Mouse (Mus musculus): ENCODE results near the gene Mapk8ip3.
"Not testable (repeated sequence)": the region's sequence is repeated elsewhere in the genome, so short reads cannot be mapped to it uniquely, and the experiment has no call there.

Gene Mapk8ip3

DNA sequence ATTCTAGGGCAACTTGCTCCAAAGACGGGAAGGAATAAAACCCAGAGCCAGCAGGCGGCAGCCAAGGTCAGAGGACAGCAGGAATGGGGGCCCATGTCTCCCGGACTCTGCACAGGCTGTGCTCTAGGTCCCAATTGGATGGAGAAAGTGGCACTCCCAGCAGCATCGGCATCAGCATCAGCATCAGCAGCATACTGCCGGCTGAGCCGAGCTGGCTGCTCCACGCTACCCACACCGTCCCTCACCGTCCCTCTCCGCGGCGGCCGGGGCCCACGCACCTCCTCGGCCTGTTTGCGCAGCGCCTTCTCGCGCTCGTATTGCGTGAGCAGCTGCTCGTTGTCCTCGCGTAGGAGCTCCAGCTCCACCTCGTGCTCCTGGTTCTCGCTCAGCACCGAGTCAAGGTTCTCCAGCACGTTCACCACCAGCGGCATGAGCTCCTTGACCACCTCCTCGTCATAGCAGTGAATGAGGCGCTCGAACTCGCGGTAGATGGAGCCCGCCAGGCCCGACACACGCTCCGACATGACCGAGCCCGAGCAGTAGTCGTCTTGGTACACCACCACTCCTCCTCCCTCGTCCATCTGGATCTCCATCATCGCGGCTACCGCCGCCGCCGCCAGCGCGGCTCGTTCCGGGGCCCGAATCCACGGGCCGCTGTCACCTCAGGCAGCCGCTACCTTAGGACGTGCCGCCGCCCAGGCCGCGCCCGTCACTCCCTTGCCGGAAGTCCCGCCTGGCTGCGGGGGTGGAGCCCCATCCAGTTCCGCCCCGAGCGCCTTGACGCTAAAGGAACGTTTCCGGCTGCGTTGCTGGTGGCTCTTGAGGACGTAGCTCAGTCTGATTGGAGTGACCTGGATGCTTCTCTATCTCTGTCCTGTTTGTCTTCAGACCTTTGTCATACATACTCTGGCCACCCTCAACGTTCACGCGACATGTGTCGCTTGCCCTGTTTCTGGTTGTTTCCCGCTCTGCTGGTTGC is at the start of gene Mapk8ip3:
Gene Mapk8ip3, minus strand, starts transcription at position 719 of the 979 bp plus-strand sequence.
- DNase-seq (ENCODE audit: low read depth, low spot score), result peak; percentile 87

DNA sequence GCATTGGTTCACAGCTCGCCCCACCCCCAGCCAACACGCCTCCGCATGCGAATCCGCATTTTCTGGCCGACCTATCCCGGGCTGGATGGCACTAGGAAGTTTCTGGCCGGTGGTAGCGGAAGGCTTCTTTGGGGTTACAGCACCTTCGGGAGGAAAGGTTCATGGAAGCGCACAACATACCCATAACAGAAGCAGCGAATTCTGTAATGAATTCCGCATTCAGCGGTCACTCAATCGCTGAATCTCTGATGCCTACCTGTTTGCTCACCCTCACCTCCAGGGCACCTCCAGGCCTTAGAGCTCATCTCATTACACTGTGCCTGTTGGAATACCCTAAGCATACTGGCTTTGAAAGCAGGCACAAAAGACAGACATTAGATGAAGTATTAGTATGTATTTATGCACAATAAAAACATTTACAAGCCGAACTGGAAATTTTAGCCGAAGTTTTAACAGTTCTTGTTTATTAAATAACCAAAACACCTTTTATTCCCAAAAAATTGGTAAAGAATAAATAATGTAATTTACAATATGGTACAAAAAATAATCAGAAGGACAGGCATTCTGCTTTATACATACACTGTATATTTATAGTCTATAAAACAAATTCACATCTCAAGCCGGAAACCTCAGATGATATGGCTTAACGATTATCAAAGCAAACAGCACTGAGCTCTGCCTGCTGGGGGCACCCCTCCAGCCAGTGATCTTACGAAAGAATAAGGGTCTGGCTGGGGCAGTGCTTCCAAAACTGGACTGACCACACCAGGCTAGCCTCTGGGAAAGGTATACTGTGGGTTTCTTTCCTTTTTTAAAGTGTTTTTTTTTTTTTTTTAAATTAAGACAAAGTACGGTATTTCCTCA is 24.3 kb upstream of the Mapk8ip3 start:
- no peak for DNase-seq (ENCODE audit: low read depth, low spot score)

DNA sequence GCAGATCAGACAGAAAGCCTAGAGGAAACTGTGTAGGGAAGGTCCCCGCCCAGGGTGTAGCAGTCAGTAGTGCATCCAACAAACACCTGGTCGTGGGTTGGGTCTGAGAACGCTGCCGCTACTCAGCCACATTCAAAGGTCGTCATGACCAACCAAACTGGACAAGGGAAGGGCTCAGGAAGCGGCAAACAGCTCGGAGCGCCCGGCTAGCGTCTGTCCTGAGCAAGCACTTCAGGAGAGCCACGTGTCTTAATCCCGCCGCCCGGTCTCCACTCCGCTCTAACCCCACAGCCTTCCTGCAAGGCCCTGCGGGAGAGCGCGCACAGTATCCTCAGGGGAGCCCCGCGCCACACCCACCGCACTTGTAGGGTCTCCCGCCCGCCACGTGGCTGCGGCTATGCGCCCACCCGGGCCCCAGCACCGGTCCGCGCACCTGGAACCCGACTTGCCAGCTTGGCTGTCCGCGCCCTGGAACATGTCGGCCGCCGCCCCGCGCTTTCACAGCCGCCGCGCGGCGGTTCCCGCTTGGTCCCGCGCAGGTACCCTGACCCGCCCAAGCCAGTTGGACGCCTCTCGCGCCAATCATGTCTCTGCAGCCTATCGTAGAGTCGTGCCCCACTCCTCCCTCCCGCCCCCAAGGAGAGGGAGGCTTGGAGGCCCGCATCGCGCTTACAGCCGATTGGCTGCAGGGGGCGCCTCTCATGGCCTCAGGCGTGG is 23.5 kb upstream of the Mapk8ip3 start, which contains the start of gene Jpt2:
Gene Jpt2, minus strand, starts transcription at position 555 of the 717 bp plus-strand sequence.
- DNase-seq (ENCODE audit: low read depth, low spot score), result peak; percentile 98

DNA sequence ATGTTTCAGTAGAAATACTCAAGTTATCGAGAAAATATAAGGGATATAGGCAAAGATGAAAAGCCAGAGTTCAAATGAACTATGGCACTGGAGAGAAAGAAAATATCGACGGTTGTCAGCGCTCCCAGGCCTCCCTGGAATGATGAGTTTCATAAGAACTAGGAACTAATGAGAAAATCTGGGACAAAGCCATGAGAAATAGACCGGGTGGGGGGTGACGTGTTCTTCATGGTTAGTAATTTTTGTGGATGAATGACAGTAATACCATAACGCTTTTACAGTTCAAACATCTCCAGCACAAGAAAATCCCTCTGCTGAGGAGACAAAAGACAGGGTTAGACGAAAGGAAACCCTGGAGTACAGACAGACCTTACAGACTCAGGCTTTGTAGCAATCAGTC is 22.6 kb upstream of the Mapk8ip3 start:
- DNase-seq (ENCODE audit: low read depth, low spot score), result no peak

DNA sequence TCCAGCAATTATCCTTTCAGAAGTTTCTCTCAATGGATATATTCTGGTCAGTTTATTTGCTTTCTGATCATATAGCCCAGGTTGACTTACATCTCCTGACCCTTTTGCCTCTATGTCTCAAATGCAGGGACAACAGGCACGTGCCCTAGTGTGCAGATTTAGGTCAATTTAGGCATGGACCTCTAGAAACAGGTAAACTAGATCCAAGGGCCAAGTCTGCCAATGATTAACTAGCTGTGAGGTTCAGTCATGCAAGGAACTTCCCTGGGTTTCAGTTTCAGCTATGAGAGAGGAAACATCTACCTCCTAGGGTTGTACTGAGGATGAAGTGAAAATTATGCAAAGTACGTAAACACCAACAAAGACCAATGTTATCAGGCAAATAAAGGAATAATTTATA is 16.5 kb upstream of the Mapk8ip3 start:
- DNase-seq (ENCODE audit: low read depth, low spot score), result no peak

DNA sequence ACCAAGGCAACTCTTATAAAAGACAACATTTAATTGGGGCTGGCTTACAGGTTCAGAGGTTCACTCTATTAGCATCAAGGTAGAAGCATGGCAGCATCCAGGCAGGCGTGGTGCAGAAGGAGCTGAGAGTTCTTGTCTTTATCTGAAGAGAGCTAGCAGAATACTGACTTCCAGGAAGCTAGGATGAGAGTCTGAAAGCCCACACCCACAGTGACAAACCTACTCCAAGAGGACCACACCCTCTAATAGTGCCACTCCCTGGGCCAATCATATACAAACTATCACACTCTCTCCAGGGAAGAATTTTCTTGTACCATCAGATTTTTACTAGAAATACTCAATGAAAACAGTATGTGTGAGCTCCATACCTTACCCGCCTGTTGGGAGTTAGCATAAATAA is 13.9 kb upstream of the Mapk8ip3 start:
- peak; percentile 43 for DNase-seq (ENCODE audit: low read depth, low spot score)

DNA sequence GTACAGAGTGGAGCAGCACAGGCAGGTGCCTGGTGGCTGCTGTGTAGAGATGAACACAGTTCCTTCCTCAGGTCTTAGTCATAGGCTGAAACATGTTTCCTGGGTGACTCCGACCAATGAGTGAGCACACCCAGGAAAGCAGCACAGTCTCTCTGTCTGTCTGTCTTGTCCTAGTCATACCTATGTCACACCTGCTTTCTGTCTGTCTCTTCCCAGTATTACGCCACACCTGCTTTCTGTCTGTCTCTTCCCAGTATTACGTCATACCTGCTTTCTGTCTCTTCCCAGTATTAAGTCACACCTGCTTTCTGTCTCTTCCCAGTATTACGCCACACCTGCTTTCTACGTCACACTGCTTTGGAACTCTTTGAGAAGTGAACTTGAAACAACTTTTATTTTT is 11.4 kb upstream of the Mapk8ip3 start:
- DNase-seq (ENCODE audit: low read depth, low spot score), result no peak

DNA sequence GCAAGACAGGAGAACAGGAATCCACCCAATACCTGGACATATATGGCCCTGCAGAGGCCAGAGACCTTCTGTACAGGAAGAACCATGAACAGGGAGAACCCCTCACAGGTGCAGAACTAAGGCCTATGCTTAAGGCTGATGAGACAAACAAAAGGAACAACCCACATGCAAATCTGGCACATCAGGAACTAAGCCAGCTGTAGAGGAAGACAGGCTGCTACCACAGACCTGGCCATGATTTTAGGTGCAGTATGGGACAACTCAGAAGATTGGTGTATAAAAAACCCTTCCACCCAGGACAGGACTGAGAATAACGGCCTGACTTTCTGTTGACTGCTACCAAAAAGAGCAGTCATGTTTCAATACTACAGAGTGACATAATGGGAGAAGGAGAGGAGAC is 6.8 kb upstream of the Mapk8ip3 start:
- DNase-seq (ENCODE audit: low read depth, low spot score), result not testable (repeated sequence)

DNA sequence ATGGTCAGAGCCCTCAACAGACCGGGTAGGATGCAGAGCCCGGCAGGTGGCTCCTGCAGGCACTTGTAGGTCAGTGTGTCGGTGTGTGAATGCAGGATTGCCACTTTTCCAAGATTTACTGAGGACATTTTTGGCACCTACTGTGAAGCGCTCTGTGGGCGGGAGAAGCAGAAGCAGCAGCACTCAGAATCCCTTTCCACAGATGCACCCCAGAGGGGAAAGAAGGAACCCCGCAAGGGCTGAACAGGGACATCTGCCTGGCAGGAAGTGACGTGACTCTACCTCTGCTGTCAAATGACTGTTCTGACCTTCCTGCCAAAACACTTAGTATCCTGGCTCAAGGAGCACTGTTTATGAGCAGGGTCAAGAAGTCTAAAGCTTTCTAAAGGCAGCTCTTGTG is 6.3 kb upstream of the Mapk8ip3 start:
- DNase-seq (ENCODE audit: low read depth, low spot score), result no peak

DNA sequence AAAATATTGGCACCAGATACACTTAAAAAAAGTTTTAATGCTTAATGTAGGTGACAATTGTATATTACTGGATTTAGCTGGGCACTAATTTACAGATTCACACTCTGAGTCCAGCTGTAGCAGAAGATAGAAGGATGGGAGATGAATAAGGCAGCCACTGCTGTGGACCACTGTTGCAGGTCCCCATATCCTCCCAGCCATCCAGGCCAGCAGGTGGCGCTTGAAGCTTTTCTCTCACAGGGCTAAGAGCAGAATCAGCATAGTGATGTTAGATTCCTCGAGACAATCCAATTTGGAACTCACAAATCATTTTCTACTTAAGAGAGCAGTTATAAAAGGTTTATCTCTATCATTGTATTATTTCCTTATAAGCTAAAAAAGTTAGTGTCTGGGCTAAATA is 5.7 kb upstream of the Mapk8ip3 start:
- DNase-seq (ENCODE audit: low read depth, low spot score), result peak; percentile 20

DNA sequence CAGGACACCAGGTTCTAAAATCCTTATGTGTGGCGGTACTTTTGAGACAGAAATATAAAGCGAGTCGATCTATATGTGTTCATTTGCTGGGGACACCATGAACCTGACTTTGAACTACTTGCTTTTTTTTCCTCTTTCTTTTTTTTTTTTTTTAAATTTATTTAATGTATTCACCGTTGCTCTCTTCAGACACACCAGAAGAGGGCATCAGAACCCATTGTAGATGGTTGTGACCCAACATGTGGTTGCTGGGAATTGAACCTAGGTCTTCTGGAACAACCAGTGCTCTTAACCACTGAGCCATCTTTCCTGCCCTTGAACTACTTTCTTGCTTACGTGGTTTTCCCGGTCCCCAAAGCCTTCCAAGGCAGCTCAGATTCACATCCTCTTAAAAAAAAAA is 489 bp upstream of the Mapk8ip3 start:
- no peak for DNase-seq (ENCODE audit: low read depth, low spot score)

DNA sequence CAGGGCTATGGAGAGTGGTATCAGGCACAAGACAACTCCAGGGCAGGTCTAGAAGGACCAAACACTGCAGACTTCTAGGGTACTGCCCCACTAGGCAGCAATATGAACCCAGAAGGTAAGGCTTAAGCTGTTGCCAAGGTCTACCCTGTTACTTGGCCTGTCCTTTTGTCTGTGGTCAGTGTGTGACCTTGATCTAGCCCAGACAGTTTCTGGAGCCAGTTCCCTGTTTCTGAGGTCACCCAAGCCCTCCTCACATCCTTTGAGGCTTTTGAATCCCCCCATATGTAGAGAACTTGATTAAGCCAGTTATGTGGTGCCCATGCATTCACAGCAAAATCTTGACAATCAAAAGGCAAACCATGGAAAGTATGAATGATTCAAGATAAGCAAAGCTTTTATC is 1.1 kb downstream of the Mapk8ip3 start:
- DNase-seq (ENCODE audit: low read depth, low spot score), result no peak

DNA sequence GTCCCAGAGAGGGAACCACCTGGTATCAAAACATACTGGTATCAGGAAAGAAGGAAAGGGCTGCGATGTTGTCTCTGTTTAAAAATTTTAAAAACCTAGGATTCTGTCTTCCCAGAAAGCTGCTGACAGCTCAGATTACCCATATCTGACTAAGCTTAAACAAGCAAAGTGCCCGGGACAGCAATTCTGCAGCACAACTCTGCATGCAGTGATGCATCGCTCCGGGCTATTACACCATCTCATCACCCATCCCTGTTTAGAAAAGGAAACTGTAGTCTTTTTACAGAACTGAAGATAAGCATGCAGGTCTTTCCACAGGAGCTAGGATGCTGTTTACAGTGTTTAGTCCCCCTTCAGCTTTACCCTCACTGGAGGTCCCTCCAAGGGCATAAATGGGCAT is 1.9 kb downstream of the Mapk8ip3 start:
- no peak for DNase-seq (ENCODE audit: low read depth, low spot score)

DNA sequence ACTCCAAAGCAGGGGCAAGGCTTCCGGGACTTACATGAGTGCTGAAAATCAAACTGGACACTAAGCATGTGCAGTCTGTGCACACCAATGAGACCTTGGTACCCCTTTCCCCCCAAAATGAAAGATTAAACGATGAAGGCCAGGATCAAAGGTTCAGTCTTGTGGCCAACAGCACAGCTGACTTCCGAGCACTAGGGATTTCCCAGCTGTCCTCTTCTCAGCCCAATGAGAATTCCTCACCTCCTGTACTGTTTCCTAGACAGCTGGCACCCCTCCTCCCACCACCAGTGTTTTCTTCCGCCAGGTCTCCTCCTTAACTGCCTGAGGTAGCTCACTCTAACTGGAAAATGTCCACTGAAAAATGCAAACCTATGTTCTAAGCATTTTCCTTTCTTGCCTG is 3.6 kb downstream of the Mapk8ip3 start:
- DNase-seq (ENCODE audit: low read depth, low spot score), result no peak

DNA sequence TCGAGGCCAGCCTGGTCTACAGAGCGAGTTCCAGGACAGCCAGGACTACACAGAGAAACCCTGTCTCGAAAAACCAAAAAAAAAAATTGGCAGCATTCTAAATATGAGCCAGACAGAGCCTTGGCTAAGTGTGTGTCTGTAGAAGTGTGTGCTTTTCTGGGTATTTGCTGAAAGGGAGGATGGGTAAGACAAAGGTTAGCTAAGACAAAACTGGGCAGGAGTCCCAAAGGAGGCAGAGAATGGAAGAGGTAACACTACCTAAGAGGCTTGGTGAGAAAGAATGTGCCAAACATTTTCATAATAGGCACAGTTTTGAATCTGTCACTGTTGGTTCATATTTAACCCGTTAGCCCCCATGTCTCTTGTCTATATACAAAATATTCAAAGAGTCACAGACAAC is 4.3 kb downstream of the Mapk8ip3 start:
- no peak for DNase-seq (ENCODE audit: low read depth, low spot score)

DNA sequence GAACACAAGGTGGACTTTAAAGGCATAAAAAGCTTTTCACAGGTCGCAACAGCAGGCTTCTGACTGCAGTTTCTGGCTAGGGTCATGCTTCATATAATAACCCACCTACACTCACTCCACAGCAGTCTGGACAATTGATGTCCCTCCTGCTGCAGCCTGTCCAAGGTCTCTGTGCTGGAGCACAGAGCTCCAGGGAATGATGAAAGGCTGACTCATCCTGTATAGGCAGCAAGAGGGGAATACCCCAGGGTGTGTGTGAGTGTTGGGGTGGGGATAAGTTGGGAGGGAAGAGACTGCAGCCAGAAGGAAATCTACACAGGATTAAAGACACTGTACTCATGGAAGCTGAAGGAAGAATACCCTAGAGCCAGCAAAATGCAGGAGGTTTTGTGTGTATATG is 7.3 kb downstream of the Mapk8ip3 start:
- DNase-seq (ENCODE audit: low read depth, low spot score), result no peak

DNA sequence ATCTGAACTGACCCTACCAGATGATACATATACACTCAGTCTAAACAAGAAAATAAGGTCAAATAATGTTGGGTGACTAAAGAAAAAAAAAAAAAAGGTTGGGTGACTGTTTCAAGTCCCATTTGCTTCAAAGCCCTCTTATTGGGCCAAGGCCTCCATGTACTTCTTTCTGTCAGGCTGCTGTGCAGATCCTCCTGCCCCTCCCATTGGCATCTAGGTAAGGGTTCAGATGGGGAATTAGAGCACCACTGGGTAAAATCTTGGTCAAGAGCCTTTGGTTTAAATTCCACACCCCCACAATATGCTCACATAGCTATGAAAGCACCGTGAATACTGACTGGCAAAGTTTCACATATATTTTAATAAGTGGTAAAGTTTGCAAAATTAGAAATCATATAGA is 13.5 kb downstream of the Mapk8ip3 start:
- DNase-seq (ENCODE audit: low read depth, low spot score), result no peak

DNA sequence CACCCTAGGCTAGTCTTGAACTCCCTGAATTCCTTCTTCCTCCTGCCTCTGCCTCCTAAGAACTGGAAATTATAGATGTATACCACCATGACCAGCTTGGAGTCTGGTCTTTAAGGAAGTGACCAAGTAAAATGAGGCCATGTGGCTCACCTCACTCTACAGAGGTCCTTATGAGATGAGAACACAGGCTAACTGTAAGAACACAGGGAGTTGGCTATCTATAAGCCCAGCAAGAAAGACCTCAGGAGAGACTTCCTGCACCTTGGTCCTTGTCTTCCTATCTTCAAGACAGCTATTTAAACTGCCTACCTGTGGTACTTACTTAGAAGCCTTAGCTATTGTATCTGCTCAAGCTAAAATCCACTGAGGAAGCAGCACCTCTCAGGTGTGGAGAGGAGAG is 22.8 kb downstream of the Mapk8ip3 start:
- no peak for DNase-seq (ENCODE audit: low read depth, low spot score)

DNA sequence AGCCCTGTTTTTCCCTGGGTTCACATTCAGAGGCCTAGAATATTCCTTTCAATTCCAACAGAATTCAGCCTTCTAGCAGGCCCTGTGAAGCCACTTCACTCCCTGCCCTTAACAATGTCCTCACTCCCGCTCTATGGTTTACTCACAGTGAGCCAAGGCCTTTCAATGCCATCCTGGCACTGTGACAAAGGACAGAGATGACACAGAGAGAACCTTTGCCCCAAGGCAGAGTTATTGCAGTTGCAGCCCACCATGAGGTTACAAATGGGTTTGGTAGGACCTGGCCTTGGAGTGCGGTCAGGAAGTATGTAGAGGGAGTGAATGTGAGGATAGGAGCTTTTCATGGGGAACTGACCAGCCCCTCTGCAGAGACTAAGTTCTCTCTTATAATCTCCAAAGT is 29.2 kb downstream of the Mapk8ip3 start:
- DNase-seq (ENCODE audit: low read depth, low spot score), result no peak

DNA sequence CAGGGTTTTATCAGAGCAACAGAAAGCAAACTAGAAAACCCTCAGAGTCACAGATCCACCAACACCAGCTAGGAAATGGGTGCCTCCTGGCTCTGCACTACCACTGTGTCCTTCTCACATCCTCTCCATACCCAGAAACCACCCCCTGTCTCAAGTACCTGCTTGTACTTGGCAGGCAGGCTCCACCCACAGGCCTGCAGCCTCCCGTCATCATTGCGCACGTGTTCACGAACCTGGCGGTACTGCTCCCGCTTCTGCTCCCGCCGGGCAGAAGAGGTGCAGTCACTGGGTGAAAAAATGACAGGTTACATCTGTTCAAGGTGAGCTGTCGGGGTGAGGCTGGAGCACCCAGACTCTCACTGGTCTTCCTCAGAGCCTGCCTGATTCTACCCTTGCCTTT is 33.0 kb downstream of the Mapk8ip3 start:
- DNase-seq (ENCODE audit: low read depth, low spot score), result peak; percentile 49

DNA sequence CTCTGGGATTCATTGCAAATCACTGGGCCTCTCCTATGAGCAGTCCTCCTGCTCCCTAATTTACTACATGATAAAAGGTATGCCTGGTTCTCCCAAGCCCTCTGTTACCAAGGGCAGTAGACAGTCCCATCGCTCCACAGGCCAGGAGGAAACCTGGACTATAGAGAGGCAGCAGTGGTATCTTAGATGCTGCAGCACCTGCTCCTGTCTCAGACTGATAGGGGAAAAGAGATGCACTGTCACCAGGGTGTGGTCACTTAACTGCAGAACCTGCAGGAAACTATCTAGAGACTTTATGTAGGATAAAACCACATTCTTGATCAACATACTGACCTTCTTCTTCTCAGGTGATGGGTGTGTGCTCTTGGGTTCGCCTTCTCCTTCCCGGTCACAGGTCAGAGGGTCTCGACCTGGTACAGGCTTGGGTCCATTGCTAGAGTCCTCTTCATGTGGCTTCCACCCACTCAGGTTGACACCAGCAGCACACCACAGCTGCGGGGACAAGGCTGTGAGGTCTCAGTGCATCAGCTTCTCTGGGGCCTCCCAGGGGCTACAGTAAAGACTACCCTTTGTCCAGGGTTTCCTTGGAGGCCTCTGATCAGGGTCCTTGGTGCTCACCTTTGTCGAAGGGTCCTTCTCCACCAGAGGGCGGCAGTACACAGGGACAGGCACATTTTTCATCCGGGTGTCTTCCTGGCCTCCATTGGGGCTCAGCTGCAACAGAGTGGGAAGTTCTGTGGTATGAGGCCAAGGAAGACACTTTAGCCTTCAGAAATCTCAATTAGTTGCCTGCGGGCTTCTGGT is 33.9 kb downstream of the Mapk8ip3 start:
- DNase-seq (ENCODE audit: low read depth, low spot score), result peak; percentile 64

Measured in ES-CJ7 (cell line).